Mouse (Mus musculus) cerebellum, adult 11-12 months (tissue): ENCODE results near the gene Dynlt1b.
"Not testable (repeated sequence)": the region's sequence is repeated elsewhere in the genome, so short reads cannot be mapped to it uniquely, and the experiment has no call there.

ENCODE experiments used
- DNase-seq: peaks from one replicate; pipeline ENCODE4 v3.0.0; 2022

The Dynlt1b gene

DNA sequence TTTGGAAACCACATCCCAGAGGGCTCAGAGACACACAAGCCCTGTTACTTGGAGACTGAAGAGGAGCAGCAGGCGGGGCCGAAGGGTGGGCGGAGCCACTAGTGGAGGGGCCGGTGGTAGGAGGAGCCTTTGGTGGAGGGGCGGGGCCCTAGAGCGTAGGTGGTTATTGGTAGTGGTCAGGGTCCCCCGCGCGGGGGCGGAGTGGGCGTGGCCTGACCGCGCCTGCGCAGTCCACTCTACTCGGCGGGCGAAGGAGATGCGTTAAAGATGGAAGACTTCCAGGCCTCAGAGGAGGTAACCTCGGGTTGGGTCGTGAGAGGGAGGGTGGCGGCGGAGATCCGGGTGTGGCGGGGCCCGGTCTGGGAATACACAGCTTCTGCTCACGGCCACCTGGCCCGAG lies at the start of gene Dynlt1b:
TSS of gene Dynlt1b (plus strand) at position 168 of the 400 bp plus-strand sequence.
- peak; percentile 100 for DNase-seq

DNA sequence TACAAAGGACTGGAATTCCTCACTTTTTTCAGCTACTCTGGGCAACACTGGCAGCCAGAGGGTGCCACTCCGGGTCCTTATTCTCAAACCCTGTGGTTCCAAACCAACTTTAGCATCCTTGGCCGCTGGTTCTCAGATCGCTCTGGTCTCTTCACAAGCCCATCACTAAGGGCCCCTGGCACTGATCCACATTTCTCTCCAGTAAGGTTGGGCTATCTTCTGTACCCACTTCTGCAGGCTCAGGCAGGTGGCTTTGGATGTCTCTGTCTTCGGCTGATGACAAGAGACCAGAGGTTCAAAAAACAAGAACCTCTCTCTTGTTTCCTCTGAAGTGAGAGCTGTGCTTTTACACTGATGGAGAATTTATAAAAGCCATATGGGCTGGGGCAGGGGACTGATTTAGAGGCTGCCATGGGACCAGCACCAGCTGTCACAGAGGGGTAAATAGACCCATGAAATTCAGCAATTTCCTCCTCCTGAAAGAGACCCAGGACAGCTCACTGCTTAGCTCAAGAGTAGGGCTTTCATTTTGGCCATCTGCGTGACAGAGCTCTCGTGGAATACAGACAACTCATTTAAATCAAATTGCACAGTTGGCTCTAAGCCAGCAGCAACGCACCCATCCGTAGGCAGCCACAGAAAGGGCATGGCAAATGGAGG lies 49.6 kb upstream of the Dynlt1b start:
- not testable (repeated sequence) for DNase-seq

DNA sequence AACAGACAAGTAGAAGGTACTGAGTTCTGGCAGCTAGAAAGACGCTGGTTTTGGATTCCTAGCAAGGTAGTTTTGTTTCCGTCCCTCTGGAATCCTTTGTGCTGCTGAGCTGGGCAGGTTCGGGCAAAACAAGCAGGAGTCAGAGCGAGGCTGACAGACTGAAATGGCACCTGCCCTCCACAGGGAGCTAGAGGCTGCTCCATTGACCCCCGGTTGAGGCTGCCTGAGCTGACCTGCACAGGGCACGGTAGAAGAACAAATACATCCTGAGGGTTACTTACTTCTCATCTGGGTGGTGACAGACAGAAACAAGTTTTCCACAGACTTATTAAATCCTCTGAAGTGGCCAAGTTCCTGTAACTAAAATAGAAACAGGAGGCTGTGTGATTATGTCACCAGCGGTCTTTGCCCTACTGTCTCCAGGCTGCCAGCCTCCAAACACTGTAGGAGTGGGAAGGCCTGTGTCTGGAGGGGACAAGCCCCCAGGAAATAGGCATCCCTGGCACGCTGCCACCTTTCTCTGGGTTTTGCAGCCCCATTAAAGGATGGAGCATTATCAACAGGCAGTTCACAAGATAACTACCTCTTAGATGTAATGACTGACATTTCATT lies 48.7 kb upstream of the Dynlt1b start:
- not testable (repeated sequence) for DNase-seq

DNA sequence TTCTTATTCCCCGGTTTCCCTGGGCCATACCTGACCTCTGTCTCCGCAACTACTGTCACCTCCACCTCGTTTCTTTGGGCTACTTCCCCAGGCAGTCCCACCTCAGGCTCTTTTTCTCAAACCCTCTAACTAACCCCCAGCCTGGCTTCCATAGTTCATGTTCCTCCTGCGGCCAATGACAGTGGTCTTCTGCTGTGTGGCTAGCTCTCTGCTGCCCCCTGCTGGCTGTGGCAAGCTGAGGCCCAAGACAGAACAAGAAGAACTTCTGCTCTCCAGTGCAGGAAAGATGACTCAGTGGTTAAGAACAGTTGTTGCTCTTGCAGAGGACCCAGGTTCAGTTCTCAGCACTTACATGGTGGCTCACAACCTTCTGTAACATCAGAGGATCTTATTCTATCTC lies 43.0 kb upstream of the Dynlt1b start:
- DNase-seq, result not testable (repeated sequence)

DNA sequence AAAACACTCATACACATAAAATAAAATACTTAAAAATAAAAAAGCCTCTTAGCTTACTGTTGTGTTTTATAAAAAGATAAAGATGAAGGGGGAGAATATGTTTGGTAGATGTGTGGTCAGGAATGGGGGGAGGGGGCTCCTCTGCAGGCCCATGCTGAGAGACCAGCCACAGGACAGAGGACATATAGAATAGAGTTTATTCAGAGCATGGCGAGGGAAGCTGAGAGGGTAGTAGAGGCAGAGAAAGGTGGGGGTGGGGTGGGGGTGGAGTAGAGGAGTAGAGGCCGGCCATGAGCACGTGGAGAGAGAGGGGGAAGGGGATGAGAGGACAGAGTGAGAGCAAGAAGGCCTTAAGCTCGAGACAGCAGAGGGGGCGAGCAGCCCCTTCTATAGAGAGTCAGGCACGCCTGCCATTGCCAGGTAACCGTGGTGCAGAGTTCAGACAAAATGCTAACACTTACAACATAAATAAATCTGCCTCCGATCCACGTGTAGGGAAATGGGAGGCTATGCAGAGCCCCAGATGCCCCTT lies 42.5 kb upstream of the Dynlt1b start:
- DNase-seq, result not testable (repeated sequence)

DNA sequence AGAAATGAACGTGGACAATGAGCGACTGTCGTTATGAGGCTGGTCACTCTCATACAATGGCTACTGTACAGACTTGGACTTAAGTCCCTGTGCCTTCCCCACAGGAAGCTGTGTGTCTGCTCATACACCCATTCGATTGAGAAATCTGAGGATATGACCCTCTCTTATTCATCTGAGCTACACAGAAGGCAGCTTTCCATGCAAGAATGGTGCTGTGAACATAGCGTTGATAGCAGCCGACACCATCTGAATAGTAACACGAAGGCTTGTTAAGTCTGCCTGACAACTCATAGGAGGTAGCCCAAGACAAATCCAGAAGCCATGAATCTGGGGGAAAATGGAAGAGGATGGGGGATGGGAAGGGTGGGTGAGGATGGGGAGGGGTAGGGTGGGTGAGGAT lies 40.4 kb upstream of the Dynlt1b start:
- DNase-seq, result not testable (repeated sequence)

DNA sequence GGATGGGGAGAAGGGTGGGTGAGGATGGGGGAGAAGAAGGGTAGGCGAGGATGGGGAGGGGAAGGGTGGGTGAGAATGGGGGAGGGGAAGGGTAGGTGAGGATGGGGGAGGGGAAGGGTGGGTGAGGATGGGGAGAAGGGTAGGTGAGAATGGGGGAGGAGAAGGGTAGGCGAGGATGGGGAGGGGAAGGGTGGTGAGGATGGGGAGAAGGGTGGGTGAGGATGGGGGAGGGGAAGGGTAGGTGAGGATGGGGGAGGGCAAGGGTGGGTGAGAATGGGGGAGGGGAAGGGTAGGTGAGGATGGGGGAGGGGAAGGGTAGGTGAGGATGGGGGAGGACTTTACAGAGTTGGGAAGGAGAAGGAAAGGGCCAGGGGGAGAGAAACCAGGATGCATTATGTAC lies 39.2 kb upstream of the Dynlt1b start:
- not testable (repeated sequence) for DNase-seq

DNA sequence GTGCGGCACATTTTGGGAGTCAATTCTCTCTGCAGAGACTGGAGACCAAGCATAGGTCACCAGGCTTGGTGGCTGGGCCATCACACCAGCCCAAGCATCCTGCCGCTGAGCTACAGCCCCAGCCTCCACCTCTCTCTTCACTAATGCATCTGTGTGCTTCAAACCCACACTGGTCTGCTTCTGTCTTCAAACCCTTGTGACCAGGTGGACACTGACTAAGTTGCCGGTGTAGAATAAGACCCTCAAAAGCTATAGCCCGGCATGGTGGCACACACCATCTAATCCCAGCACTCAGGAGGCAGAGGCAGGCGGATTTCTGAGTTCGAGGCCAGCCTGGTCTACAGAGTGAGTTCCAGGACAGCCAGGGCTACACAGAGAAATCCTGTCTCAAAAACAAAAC lies 38.2 kb upstream of the Dynlt1b start:
- not testable (repeated sequence) for DNase-seq

DNA sequence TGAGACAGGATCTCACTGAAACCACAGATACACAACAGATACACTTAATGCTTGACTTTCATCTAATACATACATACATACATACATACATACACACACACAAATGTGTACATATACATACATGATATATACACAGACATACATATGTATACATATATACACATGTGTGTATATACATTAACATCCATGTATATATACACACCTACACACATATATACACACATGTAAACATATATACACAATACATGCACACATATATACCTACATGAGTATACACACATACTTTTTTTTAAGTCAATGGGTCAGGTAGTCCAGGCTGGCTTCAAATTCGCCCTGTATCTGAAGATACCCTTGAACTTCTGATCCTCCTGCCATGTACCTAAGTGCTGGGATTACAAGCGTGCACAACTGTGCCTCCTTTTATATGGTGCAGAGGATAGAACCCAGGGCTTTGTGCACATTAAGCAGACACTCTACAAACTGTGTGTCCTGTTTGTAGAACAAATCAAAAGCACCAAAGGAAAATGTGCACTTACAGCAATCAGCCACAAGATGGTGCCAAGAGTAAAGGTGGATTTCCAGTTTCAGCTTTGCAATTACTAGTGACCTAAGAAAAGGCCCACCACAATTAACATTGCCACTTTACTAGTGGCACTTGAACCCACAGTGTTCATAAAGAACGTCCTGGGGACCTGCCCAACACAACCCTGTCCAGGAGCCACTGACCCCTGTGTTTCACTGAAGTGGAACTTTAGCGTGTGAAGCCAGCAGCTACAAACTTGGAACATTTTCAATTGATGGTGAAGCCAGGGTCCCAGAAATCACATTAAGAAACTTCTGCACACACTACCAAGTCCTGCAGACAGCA lies 37.2 kb upstream of the Dynlt1b start:
- not testable (repeated sequence) for DNase-seq

DNA sequence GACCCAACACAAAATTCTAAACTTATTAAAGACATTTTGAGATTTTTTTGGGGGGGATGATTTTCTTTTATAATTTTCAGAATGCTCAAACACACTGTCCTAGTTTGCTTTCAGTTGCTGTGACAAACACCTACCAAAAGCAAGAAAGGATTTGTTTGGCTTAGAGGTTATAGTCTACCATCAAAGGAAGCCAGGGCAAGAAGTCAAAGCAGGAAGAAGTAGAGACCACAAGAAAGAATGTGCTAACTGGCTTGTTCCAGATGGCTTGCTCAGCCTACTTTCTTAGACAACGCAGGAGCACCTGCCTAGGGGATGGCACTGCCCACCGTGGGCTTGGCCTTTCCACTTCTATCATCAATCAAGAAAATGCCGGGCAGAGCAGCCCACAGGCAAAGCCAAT lies 31.8 kb upstream of the Dynlt1b start:
- DNase-seq, result not testable (repeated sequence)

DNA sequence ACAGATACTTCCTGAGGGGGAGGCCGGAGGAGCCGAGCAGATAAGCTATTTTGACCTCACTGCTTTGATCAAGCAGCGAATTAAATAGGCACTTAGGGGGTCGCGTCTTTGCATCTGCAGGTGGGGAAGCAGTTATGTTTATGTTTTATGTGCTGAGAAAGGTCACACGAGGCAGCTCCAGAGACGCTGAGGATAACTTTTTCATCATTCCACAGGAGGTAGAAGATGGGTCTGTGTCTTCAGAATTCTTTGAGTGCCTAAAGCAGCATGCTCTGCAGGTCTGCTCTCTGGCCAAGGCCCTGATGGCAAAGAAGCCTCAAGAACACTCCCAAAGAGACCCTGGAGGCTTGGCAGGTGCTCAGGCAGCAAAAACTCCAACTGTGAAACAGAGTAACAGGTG lies 31.1 kb upstream of the Dynlt1b start:
- DNase-seq, result not testable (repeated sequence)

DNA sequence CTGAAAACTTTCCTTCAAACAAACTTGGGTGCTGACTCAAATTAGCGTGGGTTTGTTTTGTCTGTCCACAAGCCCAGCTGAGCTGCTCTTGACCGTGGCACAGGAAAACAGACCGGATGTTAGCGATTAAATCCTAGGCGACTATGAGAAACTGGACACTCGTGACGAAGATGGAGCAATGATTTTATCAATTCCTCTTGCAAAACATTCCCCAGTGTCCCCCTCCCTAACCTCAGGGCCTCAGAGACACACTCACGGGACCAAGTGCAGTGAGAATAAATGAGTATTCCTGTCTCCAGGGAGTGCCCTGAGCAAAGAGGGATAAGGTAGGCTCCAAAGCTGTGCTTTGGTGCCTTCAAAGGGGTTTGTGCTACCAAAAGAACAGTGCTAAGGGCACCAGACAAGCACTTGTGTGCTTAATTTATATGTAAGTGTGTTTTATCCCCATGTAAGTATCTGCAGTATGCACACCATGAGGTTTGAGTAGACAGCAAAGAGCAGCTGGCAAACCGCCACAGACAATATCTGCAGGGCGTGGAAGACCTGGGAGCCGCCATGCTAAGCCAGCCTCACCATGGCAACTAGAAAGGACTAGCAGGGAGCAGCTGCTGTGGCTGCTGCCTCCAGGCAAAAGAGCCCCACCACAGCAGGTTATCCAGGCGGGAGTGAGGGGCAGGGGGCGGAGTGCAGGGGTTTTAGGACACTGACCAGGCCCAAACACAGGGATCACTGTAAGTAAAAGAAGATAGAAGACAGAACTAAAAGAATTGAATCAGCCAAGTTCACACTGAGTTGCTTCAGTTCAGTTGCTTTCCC lies 30.4 kb upstream of the Dynlt1b start:
- DNase-seq, result not testable (repeated sequence)

DNA sequence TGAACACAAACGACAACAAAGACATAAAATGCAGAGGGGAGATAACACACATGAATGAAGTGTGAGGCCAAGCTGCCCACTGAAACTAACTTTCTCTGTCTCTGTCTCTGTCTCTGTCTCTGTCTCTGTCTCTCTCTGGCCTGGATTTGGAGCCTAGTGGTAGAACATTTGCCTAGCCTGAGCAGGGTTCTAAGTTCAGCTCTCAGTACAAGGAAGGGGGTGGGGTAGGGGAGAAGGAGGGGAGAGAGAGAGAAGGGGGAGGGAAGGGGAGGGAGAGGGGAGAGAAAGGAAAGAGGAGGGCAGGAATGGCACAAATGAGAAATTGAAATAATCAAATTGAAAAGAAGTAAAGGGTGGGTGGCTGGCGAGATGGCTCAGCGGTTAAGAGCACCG lies 29.8 kb upstream of the Dynlt1b start:
- not testable (repeated sequence) for DNase-seq

DNA sequence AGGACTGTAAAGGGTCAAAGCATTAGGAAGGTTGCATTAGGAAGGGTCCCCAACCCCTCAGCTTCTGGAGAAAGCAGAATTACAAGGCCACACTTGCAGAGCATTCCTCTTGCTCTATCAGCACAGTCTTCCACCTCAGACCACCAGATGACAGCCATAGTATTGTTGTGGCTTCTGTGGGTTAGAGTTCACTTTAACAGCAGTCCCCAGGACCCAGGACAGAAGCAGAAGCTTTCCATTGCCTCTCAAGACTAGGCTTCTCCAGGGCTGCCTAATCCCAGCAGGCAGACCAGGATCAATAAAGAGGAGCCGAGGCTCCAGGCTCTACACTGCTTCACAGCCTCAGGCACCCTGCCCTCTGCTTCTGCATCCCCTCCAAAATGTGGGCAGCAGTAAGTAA lies 25.4 kb upstream of the Dynlt1b start:
- not testable (repeated sequence) for DNase-seq

DNA sequence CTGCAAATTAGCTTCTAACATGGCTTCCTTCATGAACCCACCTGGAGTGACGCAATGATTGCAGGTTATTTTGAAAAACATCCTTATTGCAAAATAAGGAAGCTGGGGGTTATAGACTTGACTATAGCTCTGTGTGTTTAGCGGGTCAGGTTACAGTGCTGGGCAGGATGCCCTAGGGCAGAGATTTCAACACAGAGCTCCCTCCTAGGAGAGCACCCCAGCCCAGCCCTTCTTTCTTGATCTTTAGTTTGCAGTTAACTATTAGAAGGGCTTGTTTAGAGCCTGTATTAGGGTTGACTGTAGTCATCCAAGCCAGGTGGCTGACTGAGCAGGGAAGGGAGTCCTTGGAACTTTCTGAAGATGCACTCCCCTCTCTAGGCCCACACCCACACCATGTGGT lies 22.9 kb upstream of the Dynlt1b start:
- DNase-seq, result not testable (repeated sequence)

DNA sequence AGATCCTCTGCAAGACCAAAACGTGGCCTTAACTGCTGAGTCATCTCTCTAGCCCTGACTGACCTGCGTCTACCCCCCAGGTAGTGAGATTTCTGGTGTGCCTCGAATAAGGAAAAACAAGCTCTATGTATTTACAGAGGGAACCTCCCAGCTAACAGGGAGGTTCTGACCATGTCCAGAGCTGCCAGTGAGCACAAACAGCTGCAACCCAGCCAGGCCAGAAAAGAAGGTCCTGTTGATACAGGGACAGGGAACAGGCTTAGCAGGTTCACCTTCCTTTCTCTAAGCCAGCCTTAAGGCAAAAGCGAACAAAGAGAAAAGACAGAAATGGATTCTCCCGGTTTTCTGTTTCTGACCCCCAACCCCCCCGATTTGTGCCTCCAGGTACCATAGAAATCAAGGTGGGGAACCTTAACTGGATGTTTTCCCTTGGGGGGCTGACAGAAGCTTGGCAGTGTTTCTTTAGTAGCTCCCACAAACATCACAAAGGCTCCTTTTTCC lies 19.1 kb upstream of the Dynlt1b start:
- not testable (repeated sequence) for DNase-seq

DNA sequence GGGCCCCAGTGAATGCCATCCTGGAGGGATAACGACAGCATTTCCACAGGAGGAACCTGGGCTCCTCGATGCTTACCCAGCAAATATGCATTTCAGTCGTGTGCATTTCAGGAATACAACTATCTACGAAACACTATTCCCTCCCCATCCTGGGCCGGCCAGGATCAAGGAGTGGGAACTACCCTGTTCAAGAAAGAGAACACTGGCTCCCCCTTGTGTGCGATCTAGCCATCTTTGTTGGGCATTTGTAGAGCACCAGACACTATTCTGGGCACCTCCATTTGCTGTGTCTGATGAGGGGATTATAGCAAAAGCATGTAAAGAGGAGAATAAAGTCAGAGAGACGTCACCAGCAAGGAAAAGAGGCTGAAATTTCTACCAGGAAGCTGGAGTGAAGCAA lies 12.8 kb upstream of the Dynlt1b start:
- DNase-seq, result not testable (repeated sequence)

DNA sequence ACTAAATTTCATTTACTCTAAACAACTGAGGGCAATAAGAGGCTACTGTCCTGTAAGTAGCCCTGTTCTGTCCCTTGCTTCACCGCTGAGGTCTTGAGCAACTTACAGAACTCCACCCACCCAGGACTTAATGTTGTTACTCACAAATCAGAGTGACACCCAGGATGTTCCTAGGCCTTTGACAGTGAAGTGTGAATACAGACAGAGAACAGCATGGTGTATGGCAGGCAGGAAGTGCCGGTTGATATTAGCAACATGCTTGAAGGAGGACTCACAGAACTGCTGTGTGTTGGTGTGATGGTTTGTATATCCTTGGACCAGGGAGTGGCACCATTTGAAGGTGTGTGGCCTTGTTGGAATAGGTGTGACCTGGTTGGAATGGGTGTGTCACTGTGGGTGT lies 9.4 kb upstream of the Dynlt1b start:
- not testable (repeated sequence) for DNase-seq

DNA sequence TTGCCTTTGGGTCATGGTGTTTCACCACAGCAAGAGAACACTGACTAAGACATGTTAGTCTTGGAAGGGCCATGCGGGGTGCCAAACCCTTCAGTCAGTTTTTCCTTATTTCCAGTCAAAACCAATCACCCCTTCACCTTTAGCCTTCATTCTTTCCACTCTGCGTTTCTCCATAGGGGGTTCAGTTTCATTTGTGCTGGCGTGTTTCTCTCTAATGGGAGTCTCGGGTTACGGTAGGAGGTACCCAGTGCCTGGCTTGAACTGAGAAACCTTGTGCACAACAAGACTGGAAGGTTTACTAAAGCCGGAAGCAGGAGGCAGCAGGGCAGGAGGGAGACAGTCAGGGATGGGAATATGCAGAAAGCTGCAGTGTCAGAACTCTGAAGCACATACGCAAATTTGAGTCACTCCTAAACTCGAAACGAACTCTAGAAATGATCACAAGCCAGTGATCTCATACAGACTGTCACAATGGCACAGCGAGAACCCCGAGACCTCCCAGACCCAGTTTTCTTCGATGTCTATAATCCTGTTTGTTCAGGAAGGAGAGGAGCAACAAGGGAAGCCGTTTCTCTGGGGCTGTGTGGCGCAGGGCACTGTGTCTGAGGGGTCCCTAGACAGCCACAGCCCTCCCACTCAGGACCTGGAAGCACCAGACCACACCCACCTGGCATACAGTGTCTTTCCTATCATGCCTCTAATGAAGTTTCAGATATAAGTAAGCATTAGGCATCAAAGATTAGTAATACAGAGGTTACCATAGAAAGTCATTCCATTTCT lies 8.2 kb upstream of the Dynlt1b start:
- not testable (repeated sequence) for DNase-seq

DNA sequence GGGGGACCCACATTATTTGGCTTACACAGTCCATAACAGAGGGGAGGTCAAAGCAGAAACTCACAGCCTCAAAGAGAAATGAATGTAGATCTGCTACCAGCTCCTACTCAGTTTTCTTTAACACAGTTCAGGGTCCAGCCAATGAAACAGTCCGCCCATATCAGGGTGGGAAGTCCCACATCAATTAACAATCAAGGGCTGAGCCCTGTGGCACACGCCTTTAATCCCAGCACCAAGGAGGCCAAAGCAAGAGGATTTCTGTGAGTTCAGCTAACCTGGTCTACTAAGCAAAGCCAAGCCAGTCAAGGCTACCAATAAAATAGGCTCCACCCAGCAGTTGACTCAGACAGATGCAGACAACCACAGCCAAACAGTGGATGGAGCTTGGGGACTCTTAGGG lies 7.5 kb upstream of the Dynlt1b start:
- not testable (repeated sequence) for DNase-seq

DNA sequence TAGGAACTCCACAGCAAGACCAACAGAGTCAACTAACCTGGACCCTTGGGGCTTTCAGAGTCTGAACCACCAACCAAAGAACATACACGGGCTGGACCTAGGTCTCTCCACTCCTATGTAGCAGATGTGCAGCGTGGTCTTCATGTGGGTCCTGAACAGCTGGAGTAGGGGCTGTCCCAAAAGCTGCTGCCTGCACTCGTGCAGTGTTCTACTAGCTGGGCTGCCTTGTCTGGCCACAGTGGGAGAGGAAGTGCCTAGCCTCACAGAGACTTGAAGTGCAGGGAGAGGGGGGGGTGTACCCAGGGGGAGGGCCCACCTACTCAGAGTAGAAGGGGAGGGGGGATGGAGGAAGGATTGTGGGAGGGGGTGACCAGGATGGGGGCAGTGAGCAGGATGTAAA lies 7.1 kb upstream of the Dynlt1b start:
- not testable (repeated sequence) for DNase-seq
